Mouse (Mus musculus) G1E (cell line): ENCODE measurements around the gene Grcc10.

Experiments
- CTCF ChIP-seq: IDR thresholded peaks from 2 replicates; pipeline ENCODE4 v1.5.1; 2012; ENCODE audit warnings: low read depth, low read length, inconsistent platforms, mixed read lengths
- GATA1 ChIP-seq: IDR thresholded peaks from 2 replicates; pipeline ENCODE4 v1.6.1; 2012; ENCODE audit warnings: borderline replicate concordance, low read length, inconsistent platforms, mixed read lengths
- GATA2 ChIP-seq: IDR thresholded peaks from 2 replicates; pipeline ENCODE4 v1.6.1; 2012; ENCODE audit warnings: low read depth, low read length, inconsistent platforms, borderline replicate concordance
- TAL1 ChIP-seq: conservative IDR thresholded peaks from 2 replicates; pipeline ENCODE4 v1.6.1; 2012; ENCODE audit warnings: low read depth, low read length, inconsistent platforms, mixed read lengths

- TF ChIP-seq CTCF (no peak), TAL1 (no peak), GATA2 (no peak), GATA1 (no peak)
Observed at GRCm38 (mm10) chr6:124770511-124770910, 29.3 kb upstream of the Grcc10 start.
